Mouse (Mus musculus): ENCODE results near the gene Natd1. TPM values are rescaled to one million over a fixed set of nuclear protein-coding genes. Genes with fewer than 3 reads are reported as not detected.
A peak's percentile ranks its signal among the peaks of the same experiment; 100 is the strongest.

The Natd1 gene
- polyA plus RNA-seq, 1 experiment from 2014 or later = 11.0 TPM

GRCm38 (mm10) chr11:60924498-60924897, 9.9 kb upstream of the Natd1 start:
- peak; percentile 34; the same call in 1 of the 2 replicates for ATAC-seq (ENCODE audit: insufficient read depth, low FRiP score)
- Histone ChIP-seq H3K4me2 (ENCODE audit: low read depth, low read length) (no peak overlapping the region), H3K4me1 (ENCODE audit: control insufficient read depth, insufficient read depth, low read length) (peaks cover 12% of the 10 kb centered on the region; the same call in 1 of the 2 replicates), H3K27me3 (ENCODE audit: control insufficient read depth, insufficient read depth, low read length) (no peaks in the 10 kb centered on the region), H3K36me3 (ENCODE audit: control insufficient read depth, insufficient read depth, low read length) (no peaks in the 10 kb centered on the region), H3K9me3 (replicated peaks; ENCODE audit: control insufficient read depth, low read length) (no peaks in the 10 kb centered on the region), H3K9ac (ENCODE audit: low read length) (no peak overlapping the region), H3K4me3 (replicated peaks; ENCODE audit: low read length) (no peak overlapping the region), H3K27ac (ENCODE audit: low read length) (no peak overlapping the region)
- WGBS = 38% methylated on average over 6 of the region's 6 CpGs

- Histone ChIP-seq H3K4me2 (ENCODE audit: low read depth, low read length) (no peak overlapping the region), H3K9ac (ENCODE audit: low read length) (no peak overlapping the region), H3K27me3 (ENCODE audit: control insufficient read depth, insufficient read depth, low read length) (no peaks in the 10 kb centered on the region), H3K4me3 (replicated peaks; ENCODE audit: low read length) (no peak overlapping the region), H3K9me3 (replicated peaks; ENCODE audit: control insufficient read depth, low read length) (no peaks in the 10 kb centered on the region), H3K27ac (ENCODE audit: low read length) (no peak overlapping the region), H3K4me1 (ENCODE audit: control insufficient read depth, insufficient read depth, low read length) (peaks cover 12% of the 10 kb centered on the region; the same call in 1 of the 2 replicates), H3K36me3 (ENCODE audit: control insufficient read depth, insufficient read depth, low read length) (no peaks in the 10 kb centered on the region)
- no peak for ATAC-seq (ENCODE audit: insufficient read depth, low FRiP score)
- WGBS = 82% methylated on average over 5 of the region's 5 CpGs
These were observed 8.4 kb upstream of the Natd1 start for GRCm38 (mm10) chr11:60922964-60923363.

GRCm38 (mm10) chr11:60922195-60922594, 7.6 kb upstream of the Natd1 start:
- no peak for ATAC-seq (ENCODE audit: insufficient read depth, low FRiP score)
- no peak overlapping the region for H3K4me2 ChIP-seq (ENCODE audit: low read depth, low read length)
- 0 out of 2 replicates have a peak, but pooled peaks cover 7% of the 10 kb centered on the region for H3K4me1 ChIP-seq (ENCODE audit: control insufficient read depth, insufficient read depth, low read length)
- H3K27ac ChIP-seq (ENCODE audit: low read length) = no peak overlapping the region
- WGBS = 76% methylated on average over 1 of the region's 1 CpGs
- H3K9me3 ChIP-seq (replicated peaks; ENCODE audit: control insufficient read depth, low read length) = no peaks in the 10 kb centered on the region
- H3K9ac ChIP-seq (ENCODE audit: low read length) = no peak overlapping the region
- H3K36me3 ChIP-seq (ENCODE audit: control insufficient read depth, insufficient read depth, low read length) = no peaks in the 10 kb centered on the region
- no peak overlapping the region for H3K4me3 ChIP-seq (replicated peaks; ENCODE audit: low read length)
- H3K27me3 ChIP-seq (ENCODE audit: control insufficient read depth, insufficient read depth, low read length) = no peaks in the 10 kb centered on the region

GRCm38 (mm10) chr11:60920021-60920420, 5.5 kb upstream of the Natd1 start:
- ATAC-seq (ENCODE audit: insufficient read depth, low FRiP score) = no peak
- H3K9ac ChIP-seq (ENCODE audit: low read length) = no peak overlapping the region
- H3K9me3 ChIP-seq (replicated peaks; ENCODE audit: control insufficient read depth, low read length) = no peaks in the 10 kb centered on the region
- H3K27me3 ChIP-seq (ENCODE audit: control insufficient read depth, insufficient read depth, low read length) = no peaks in the 10 kb centered on the region
- H3K4me2 ChIP-seq (ENCODE audit: low read depth, low read length) = no peak overlapping the region
- WGBS = 75% methylated on average over 2 of the region's 2 CpGs
- H3K4me1 ChIP-seq (ENCODE audit: control insufficient read depth, insufficient read depth, low read length) = no peaks in the 10 kb centered on the region; the same call in 1 of the 2 replicates
- no peak overlapping the region for H3K4me3 ChIP-seq (replicated peaks; ENCODE audit: low read length)
- no peak overlapping the region for H3K27ac ChIP-seq (ENCODE audit: low read length)
- H3K36me3 ChIP-seq (ENCODE audit: control insufficient read depth, insufficient read depth, low read length) = no peaks in the 10 kb centered on the region

- H3K4me2 ChIP-seq (ENCODE audit: low read depth, low read length) = no peak overlapping the region
- H3K36me3 ChIP-seq (ENCODE audit: control insufficient read depth, insufficient read depth, low read length) = no peaks in the 10 kb centered on the region
- H3K4me1 ChIP-seq (ENCODE audit: control insufficient read depth, insufficient read depth, low read length) = peaks cover 18% of the 10 kb centered on the region
- 69% methylated on average over 4 of the region's 4 CpGs for WGBS
- H3K9ac ChIP-seq (ENCODE audit: low read length) = no peak overlapping the region
- no peak overlapping the region for H3K27ac ChIP-seq (ENCODE audit: low read length)
- no peak for ATAC-seq (ENCODE audit: insufficient read depth, low FRiP score)
- no peak overlapping the region for H3K4me3 ChIP-seq (replicated peaks; ENCODE audit: low read length)
- H3K27me3 ChIP-seq (ENCODE audit: control insufficient read depth, insufficient read depth, low read length) = no peaks in the 10 kb centered on the region
- no peaks in the 10 kb centered on the region for H3K9me3 ChIP-seq (replicated peaks; ENCODE audit: control insufficient read depth, low read length)
These were observed 651 bp upstream of the Natd1 start for GRCm38 (mm10) chr11:60915201-60915600.

GRCm38 (mm10) chr11:60913301-60914196, 1.0 kb downstream of the Natd1 start:
- Histone ChIP-seq H3K4me2 (ENCODE audit: low read depth, low read length) (peak overlapping the region; percentile 82), H3K27ac (ENCODE audit: low read length) (peak overlapping the region; percentile 62), H3K36me3 (ENCODE audit: control insufficient read depth, insufficient read depth, low read length) (no peaks in the 10 kb centered on the region), H3K9ac (ENCODE audit: low read length) (peak overlapping the region; percentile 80), H3K27me3 (ENCODE audit: control insufficient read depth, insufficient read depth, low read length) (no peaks in the 10 kb centered on the region), H3K9me3 (replicated peaks; ENCODE audit: control insufficient read depth, low read length) (no peaks in the 10 kb centered on the region), H3K4me3 (replicated peaks; ENCODE audit: low read length) (peak overlapping the region; percentile 69), H3K4me1 (ENCODE audit: control insufficient read depth, insufficient read depth, low read length) (peaks cover 18% of the 10 kb centered on the region)
- under 1% methylated on average over 86 of the region's 86 CpGs for WGBS
- peak; percentile 89 for ATAC-seq (ENCODE audit: insufficient read depth, low FRiP score)

GRCm38 (mm10) chr11:60912525-60912973, 2.0 kb downstream of the Natd1 start:
- 22% methylated on average over 7 of the region's 7 CpGs for WGBS
- H3K9me3 ChIP-seq (replicated peaks; ENCODE audit: control insufficient read depth, low read length) = no peaks in the 10 kb centered on the region
- peak overlapping the region; percentile 82 for H3K4me2 ChIP-seq (ENCODE audit: low read depth, low read length)
- no peaks in the 10 kb centered on the region for H3K27me3 ChIP-seq (ENCODE audit: control insufficient read depth, insufficient read depth, low read length)
- no peak for ATAC-seq (ENCODE audit: insufficient read depth, low FRiP score)
- peaks cover 18% of the 10 kb centered on the region for H3K4me1 ChIP-seq (ENCODE audit: control insufficient read depth, insufficient read depth, low read length)
- H3K36me3 ChIP-seq (ENCODE audit: control insufficient read depth, insufficient read depth, low read length) = no peaks in the 10 kb centered on the region
- peak overlapping the region; percentile 69 for H3K4me3 ChIP-seq (replicated peaks; ENCODE audit: low read length)
- H3K9ac ChIP-seq (ENCODE audit: low read length) = peak overlapping the region; percentile 80
- no peak overlapping the region for H3K27ac ChIP-seq (ENCODE audit: low read length)

GRCm38 (mm10) chr11:60909626-60910025, 4.9 kb downstream of the Natd1 start:
- 78% methylated on average over 1 of the region's 1 CpGs for WGBS
- no peak for ATAC-seq (ENCODE audit: insufficient read depth, low FRiP score)

GRCm38 (mm10) chr11:60908073-60908472, 6.5 kb downstream of the Natd1 start:
- peaks cover 10% of the 10 kb centered on the region for H3K4me1 ChIP-seq (ENCODE audit: control insufficient read depth, insufficient read depth, low read length)
- H3K9ac ChIP-seq (ENCODE audit: low read length) = no peak overlapping the region
- no peak overlapping the region for H3K27ac ChIP-seq (ENCODE audit: low read length)
- no peaks in the 10 kb centered on the region for H3K9me3 ChIP-seq (replicated peaks; ENCODE audit: control insufficient read depth, low read length)
- H3K4me2 ChIP-seq (ENCODE audit: low read depth, low read length) = no peak overlapping the region
- 68% methylated on average over 3 of the region's 3 CpGs for WGBS
- no peaks in the 10 kb centered on the region for H3K27me3 ChIP-seq (ENCODE audit: control insufficient read depth, insufficient read depth, low read length)
- H3K4me3 ChIP-seq (replicated peaks; ENCODE audit: low read length) = no peak overlapping the region
- H3K36me3 ChIP-seq (ENCODE audit: control insufficient read depth, insufficient read depth, low read length) = no peaks in the 10 kb centered on the region; the same call in 1 of the 2 replicates
- ATAC-seq (ENCODE audit: insufficient read depth, low FRiP score) = no peak

More at GRCm38 (mm10) chr11:60909626-60910025, 4.9 kb downstream of the Natd1 start:
- H3K9me3 ChIP-seq (replicated peaks; ENCODE audit: control insufficient read depth, low read length) = no peaks in the 10 kb centered on the region
- H3K27me3 ChIP-seq (ENCODE audit: control insufficient read depth, insufficient read depth, low read length) = no peaks in the 10 kb centered on the region
- H3K4me2 ChIP-seq (ENCODE audit: low read depth, low read length) = no peak overlapping the region
- no peak overlapping the region for H3K9ac ChIP-seq (ENCODE audit: low read length)
- H3K4me1 ChIP-seq (ENCODE audit: control insufficient read depth, insufficient read depth, low read length) = peaks cover 17% of the 10 kb centered on the region
- H3K4me3 ChIP-seq (replicated peaks; ENCODE audit: low read length) = no peak overlapping the region
- no peaks in the 10 kb centered on the region; the same call in 1 of the 2 replicates for H3K36me3 ChIP-seq (ENCODE audit: control insufficient read depth, insufficient read depth, low read length)
- no peak overlapping the region for H3K27ac ChIP-seq (ENCODE audit: low read length)
